Mouse (Mus musculus) heart, embryonic 11.5 days (tissue): ENCODE measurements at regions not wholly inside any gene's neighbourhood (a gene's known extent, or its start where the extent isn't known, plus 50 kb on each side); places are given as distances from the start of the nearest gene placed in this dataset.

Experiments
- ATAC-seq: fragments of 200-750 bp; cut with Nextera tagmentation; replicated peaks from 2 replicates; pipeline ENCODE4 v1.8.0; 2017; ENCODE audit warnings: moderate library complexity; ENCODE audit not compliant: insufficient number of reproducible peaks, low FRiP score, low TSS enrichment
- H3K27ac ChIP-seq: fragments of 300-500 bp; sonication (generic); 2 replicates; pipeline ENCODE4 v1.5.1; 2014; ENCODE audit warnings: mild to moderate bottlenecking, low read depth, low read length
- H3K27me3 ChIP-seq: fragments of 300-500 bp; sonication (generic); 2 replicates; pipeline ENCODE4 v1.6.1; 2014; ENCODE audit warnings: mild to moderate bottlenecking, low read length, mixed read lengths; ENCODE audit not compliant: control insufficient read depth, insufficient read depth
- H3K36me3 ChIP-seq: fragments of 300-500 bp; sonication (generic); 2 replicates; pipeline ENCODE4 v1.6.1; 2014; ENCODE audit warnings: mild to moderate bottlenecking, low read length, moderate library complexity, mixed read lengths; ENCODE audit not compliant: control insufficient read depth, insufficient read depth
- H3K4me1 ChIP-seq: fragments of 300-500 bp; sonication (generic); 2 replicates; pipeline ENCODE4 v1.6.1; 2014; ENCODE audit warnings: low read length; ENCODE audit not compliant: control insufficient read depth, insufficient read depth
- H3K4me2 ChIP-seq: fragments of 300-500 bp; sonication (generic); 2 replicates; pipeline ENCODE4 v1.6.1; 2014; ENCODE audit warnings: mild to moderate bottlenecking, moderate library complexity
- H3K4me3 ChIP-seq: fragments of 300-500 bp; sonication (generic); 2 replicates; pipeline ENCODE4 v1.5.1; 2014; ENCODE audit warnings: low read depth, low read length
- H3K9ac ChIP-seq: fragments of 300-500 bp; sonication (generic); 2 replicates; pipeline ENCODE4 v1.6.1; 2014; ENCODE audit warnings: mild to moderate bottlenecking, low read depth, low read length, moderate library complexity
- H3K9me3 ChIP-seq: fragments of 300-500 bp; sonication (generic); replicated peaks from 2 replicates; pipeline ENCODE4 v1.6.1; 2016; ENCODE audit warnings: low read length; ENCODE audit not compliant: control insufficient read depth
- WGBS: fragments of 180-500 bp; shearing (Covaris S2); extraction: QIAGEN DNeasy Blood & Tissue Kit; methylation state at CpG from one replicate; pipeline ENCODE4 v1.1.7; 2014; ENCODE audit not compliant: insufficient replicate concordance; 5-methylcytosine and 5-hydroxymethylcytosine counted together

GRCm38 (mm10) chr10:50136165-50136564, 347.6 kb upstream of the Grik2 start:
- Histone ChIP-seq H3K4me3 (no peak overlapping the region), H3K27me3 (no peaks in the 10 kb centered on the region), H3K36me3 (no peaks in the 10 kb centered on the region), H3K4me1 (no peaks in the 10 kb centered on the region), H3K9me3 (no peaks in the 10 kb centered on the region), H3K27ac (no peak overlapping the region), H3K9ac (no peak overlapping the region), H3K4me2 (no peak overlapping the region)
- 78% methylated on average over 1 of the region's 1 CpGs for WGBS
- no peak for ATAC-seq

GRCm38 (mm10) chr10:50135499-50135898, 346.9 kb upstream of the Grik2 start:
- no peak overlapping the region for H3K4me3 ChIP-seq
- no peak overlapping the region for H3K27ac ChIP-seq
- H3K4me2 ChIP-seq = no peak overlapping the region
- no peaks in the 10 kb centered on the region for H3K36me3 ChIP-seq
- WGBS = 31% methylated on average over 1 of the region's 1 CpGs
- no peaks in the 10 kb centered on the region for H3K9me3 ChIP-seq
- no peaks in the 10 kb centered on the region for H3K4me1 ChIP-seq
- ATAC-seq = no peak
- no peak overlapping the region for H3K9ac ChIP-seq
- H3K27me3 ChIP-seq = no peaks in the 10 kb centered on the region
